Mouse (Mus musculus): ENCODE measurements around the gene Slc4a3. TPM values are rescaled to one million over a fixed set of nuclear protein-coding genes. Genes with fewer than 3 reads are reported as not detected.

Gene Slc4a3
- total and polyA plus RNA-seq, 2 experiments from 2014 or later, result 111 to 172 TPM

GRCm38 (mm10) chr1:75587738-75588719 is 42.0 kb downstream of the Slc4a3 start:
- H3K27me3 ChIP-seq (ENCODE audit: insufficient read depth, low read length), result no peaks in the 10 kb centered on the region
- 77% methylated on average over 12 of the region's 12 CpGs for WGBS
- no peak overlapping the region for H3K9ac ChIP-seq (replicated peaks; ENCODE audit: low read length, poor library complexity, severe bottlenecking)
- no peak for DNase-seq (ENCODE audit: low spot score)
- H3K27ac ChIP-seq (ENCODE audit: low read depth, low read length), result no peak overlapping the region
- no peaks in the 10 kb centered on the region for H3K4me1 ChIP-seq (ENCODE audit: insufficient read depth, low read length)
- no peak for TF ChIP-seq CTCF (IDR thresholded peaks at IDR 0.05)
- H3K4me3 ChIP-seq (ENCODE audit: low read depth, low read length), result no peak overlapping the region
- no peak for ATAC-seq (ENCODE audit: low FRiP score)
- no peaks in the 10 kb centered on the region for H3K36me3 ChIP-seq (ENCODE audit: insufficient read depth, low read length)
- H3K9me3 ChIP-seq (ENCODE audit: low read length), result no peaks in the 10 kb centered on the region
- no peak overlapping the region for H3K4me2 ChIP-seq (ENCODE audit: low read depth, low read length, poor library complexity, severe bottlenecking)

DNA sequence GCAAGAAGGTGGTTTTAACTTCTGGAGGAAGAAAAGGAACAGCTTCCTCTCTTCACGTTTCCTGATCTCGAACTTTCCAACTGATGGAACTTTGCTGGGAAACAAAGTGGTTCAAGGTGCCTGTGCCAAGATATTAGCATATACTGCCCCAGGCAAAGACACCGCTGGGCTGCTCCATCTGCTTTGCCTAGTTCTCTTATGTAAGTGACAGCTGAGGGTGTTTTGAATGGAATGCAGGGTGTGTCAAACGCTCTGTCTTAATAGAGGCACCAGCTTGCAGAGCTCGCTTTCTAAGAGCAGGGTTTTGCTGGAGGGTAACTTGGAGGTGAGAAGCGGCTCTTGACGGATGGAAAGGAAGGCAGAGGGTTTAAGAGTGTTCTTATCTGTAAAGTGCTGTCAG is 42.8 kb downstream of the Slc4a3 start:
- H3K4me2 ChIP-seq (ENCODE audit: low read depth, low read length, poor library complexity, severe bottlenecking), result no peak overlapping the region
- H3K9me3 ChIP-seq (ENCODE audit: low read length), result no peaks in the 10 kb centered on the region
- no peak overlapping the region for H3K27ac ChIP-seq (ENCODE audit: low read depth, low read length)
- ATAC-seq (ENCODE audit: low FRiP score) (no peak), DNase-seq (ENCODE audit: low spot score) (peak; percentile 59)
- H3K36me3 ChIP-seq (ENCODE audit: insufficient read depth, low read length), result no peaks in the 10 kb centered on the region
- H3K4me1 ChIP-seq (ENCODE audit: insufficient read depth, low read length), result no peaks in the 10 kb centered on the region
- no peaks in the 10 kb centered on the region for H3K27me3 ChIP-seq (ENCODE audit: insufficient read depth, low read length)
- WGBS, result 27% methylated on average over 7 of the region's 7 CpGs
- H3K9ac ChIP-seq (replicated peaks; ENCODE audit: low read length, poor library complexity, severe bottlenecking), result no peak overlapping the region
- TF ChIP-seq CTCF (IDR thresholded peaks at IDR 0.05), result no peak
- H3K4me3 ChIP-seq (ENCODE audit: low read depth, low read length), result no peak overlapping the region

DNA sequence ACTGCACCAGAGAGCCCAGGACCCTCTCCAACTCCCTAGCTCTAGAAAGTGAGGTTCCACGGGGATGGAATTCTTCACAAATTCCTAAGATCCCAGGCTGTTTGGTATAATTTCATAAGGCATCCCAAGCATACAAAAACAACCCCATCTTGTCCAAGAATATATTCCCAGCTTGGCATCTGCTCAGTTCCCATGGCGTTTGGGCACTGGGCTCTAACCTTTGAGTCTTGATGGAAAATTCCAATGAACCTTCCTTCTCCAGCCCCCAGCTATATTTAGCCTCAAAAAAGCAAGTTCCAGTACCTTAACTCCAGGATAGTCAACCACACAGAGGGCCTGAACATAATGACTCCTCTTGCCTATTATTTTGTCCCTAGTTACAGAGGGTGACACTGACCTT is 43.9 kb downstream of the Slc4a3 start:
- 88% methylated on average over 2 of the region's 2 CpGs for WGBS
- H3K4me1 ChIP-seq (ENCODE audit: insufficient read depth, low read length), result no peaks in the 10 kb centered on the region
- no peak for ATAC-seq (ENCODE audit: low FRiP score)

GRCm38 (mm10) chr1:75593956-75594355 is 47.9 kb downstream of the Slc4a3 start:
- ATAC-seq (ENCODE audit: low FRiP score), result no peak
- Histone ChIP-seq H3K4me1 (ENCODE audit: insufficient read depth, low read length) (no peaks in the 10 kb centered on the region), H3K27me3 (ENCODE audit: insufficient read depth, low read length) (no peaks in the 10 kb centered on the region; the same call in 1 of the 2 replicates), H3K9me3 (ENCODE audit: low read length) (no peaks in the 10 kb centered on the region), H3K36me3 (ENCODE audit: insufficient read depth, low read length) (no peaks in the 10 kb centered on the region), H3K9ac (replicated peaks; ENCODE audit: low read length, poor library complexity, severe bottlenecking) (no peak overlapping the region), H3K27ac (ENCODE audit: low read depth, low read length) (no peak overlapping the region), H3K4me2 (ENCODE audit: low read depth, low read length, poor library complexity, severe bottlenecking) (no peak overlapping the region), H3K4me3 (ENCODE audit: low read depth, low read length) (no peak overlapping the region)
- DNase-seq (ENCODE audit: low spot score), result no peak
- WGBS, result 87% methylated on average over 7 of the region's 7 CpGs
- TF ChIP-seq CTCF (IDR thresholded peaks at IDR 0.05), result no peak

More for the DNA sequence above, 43.9 kb downstream of the Slc4a3 start:
- H3K36me3 ChIP-seq (ENCODE audit: insufficient read depth, low read length), result no peaks in the 10 kb centered on the region
- no peaks in the 10 kb centered on the region for H3K27me3 ChIP-seq (ENCODE audit: insufficient read depth, low read length)
- no peak overlapping the region for H3K4me3 ChIP-seq (ENCODE audit: low read depth, low read length)
- H3K27ac ChIP-seq (ENCODE audit: low read depth, low read length), result no peak overlapping the region
- H3K4me2 ChIP-seq (ENCODE audit: low read depth, low read length, poor library complexity, severe bottlenecking), result no peak overlapping the region
- no peak overlapping the region for H3K9ac ChIP-seq (replicated peaks; ENCODE audit: low read length, poor library complexity, severe bottlenecking)
- no peak for DNase-seq (ENCODE audit: low spot score)
- H3K9me3 ChIP-seq (ENCODE audit: low read length), result no peaks in the 10 kb centered on the region
- TF ChIP-seq CTCF (IDR thresholded peaks at IDR 0.05), result no peak

- no peak overlapping the region for H3K4me2 ChIP-seq (ENCODE audit: low read depth, low read length, poor library complexity, severe bottlenecking)
- ATAC-seq (ENCODE audit: low FRiP score), result no peak
Measured at GRCm38 (mm10) chr1:75594836-75595235, 48.8 kb downstream of the Slc4a3 start.

GRCm38 (mm10) chr1:75595930-75596329 is 49.9 kb downstream of the Slc4a3 start:
- no peak overlapping the region for H3K27ac ChIP-seq (ENCODE audit: low read depth, low read length)
- H3K4me2 ChIP-seq (ENCODE audit: low read depth, low read length, poor library complexity, severe bottlenecking), result no peak overlapping the region
- H3K36me3 ChIP-seq (ENCODE audit: insufficient read depth, low read length), result no peaks in the 10 kb centered on the region
- TF ChIP-seq CTCF (IDR thresholded peaks at IDR 0.05), result no peak
- H3K4me1 ChIP-seq (ENCODE audit: insufficient read depth, low read length), result no peaks in the 10 kb centered on the region
- no peak overlapping the region for H3K9ac ChIP-seq (replicated peaks; ENCODE audit: low read length, poor library complexity, severe bottlenecking)
- DNase-seq (ENCODE audit: low spot score) (no peak), ATAC-seq (ENCODE audit: low FRiP score) (no peak)
- peaks cover 3% of the 10 kb centered on the region; the same call in 1 of the 2 replicates for H3K27me3 ChIP-seq (ENCODE audit: insufficient read depth, low read length)
- no peak overlapping the region for H3K4me3 ChIP-seq (ENCODE audit: low read depth, low read length)
- WGBS, result 77% methylated on average over 3 of the region's 3 CpGs
- no peaks in the 10 kb centered on the region for H3K9me3 ChIP-seq (ENCODE audit: low read length)

More at GRCm38 (mm10) chr1:75594836-75595235, 48.8 kb downstream of the Slc4a3 start:
- Histone ChIP-seq H3K4me3 (ENCODE audit: low read depth, low read length) (no peak overlapping the region), H3K27me3 (ENCODE audit: insufficient read depth, low read length) (no peaks in the 10 kb centered on the region; the same call in 1 of the 2 replicates), H3K4me1 (ENCODE audit: insufficient read depth, low read length) (no peaks in the 10 kb centered on the region), H3K36me3 (ENCODE audit: insufficient read depth, low read length) (no peaks in the 10 kb centered on the region), H3K27ac (ENCODE audit: low read depth, low read length) (no peak overlapping the region), H3K9ac (replicated peaks; ENCODE audit: low read length, poor library complexity, severe bottlenecking) (0 out of 2 replicates have a peak overlapping the region, but pooled peaks have one; percentile 24), H3K9me3 (ENCODE audit: low read length) (no peaks in the 10 kb centered on the region)
- WGBS, result 37% methylated on average over 9 of the region's 9 CpGs
- no peak for DNase-seq (ENCODE audit: low spot score)
- TF ChIP-seq CTCF (IDR thresholded peaks at IDR 0.05), result no peak

Data from midbrain, postnatal 0 days (tissue).